Mouse (Mus musculus) ES-E14 (cell line): Measurements from ENCODE around the gene Lbx2. TPM values are rescaled to one million over a fixed set of nuclear protein-coding genes. Genes with fewer than 3 reads are reported as not detected.
A peak's percentile ranks its signal among the peaks of the same experiment; 100 is the strongest.

Experiments used
- DNase-seq: peaks from one replicate; pipeline ENCODE4 v3.0.0-alpha.2; 2013; ENCODE audit warnings: low read depth, low spot score
- H3K27ac ChIP-seq: 2 replicates; pipeline ENCODE4 v1.5.1; 2012; ENCODE audit warnings: low read depth, mild to moderate bottlenecking, low read length, moderate library complexity, mixed read lengths; ENCODE audit not compliant: poor library complexity, insufficient read depth, severe bottlenecking
- H3K36me3 ChIP-seq: 2 replicates; pipeline ENCODE4 v1.6.1; 2012; ENCODE audit warnings: mild to moderate bottlenecking, low read length, moderate library complexity, mixed read lengths; ENCODE audit not compliant: control insufficient read depth, poor library complexity, insufficient read depth, severe bottlenecking
- H3K4me1 ChIP-seq, 2 experiments: fragments of 150-350 bp in 1 of 2; sonication (generic) in 1 of 2; 2 replicates each; pipeline ENCODE4 v1.6.1; 2012; ENCODE audit warnings: low read length in 2 of 2, mild to moderate bottlenecking in 1 of 2, mixed read lengths in 1 of 2; ENCODE audit not compliant: control insufficient read depth in 2 of 2, insufficient read depth in 2 of 2, poor library complexity in 1 of 2
- H3K4me3 ChIP-seq, 2 experiments: fragments of 150-350 bp in 1 of 2; sonication (generic) in 1 of 2; 2 replicates each; pipeline ENCODE4 v1.5.1; 2012; ENCODE audit warnings: low read length in 2 of 2, low read depth in 1 of 2, mild to moderate bottlenecking in 1 of 2, mixed read lengths in 1 of 2; ENCODE audit not compliant: insufficient read depth in 1 of 2, poor library complexity in 1 of 2, severe bottlenecking in 1 of 2
- H3K9ac ChIP-seq: 2 replicates; pipeline ENCODE4 v1.6.1; 2012; ENCODE audit warnings: low read depth, mild to moderate bottlenecking, low read length, mixed read lengths; ENCODE audit not compliant: poor library complexity, insufficient read depth, severe bottlenecking
- H3K9me3 ChIP-seq: fragments of 150-350 bp; sonication (generic); 2 replicates; pipeline ENCODE4 v1.6.1; 2012; ENCODE audit warnings: low read depth, mild to moderate bottlenecking, low read length; ENCODE audit not compliant: control insufficient read depth, insufficient read depth
- CHD2 ChIP-seq: IDR thresholded peaks from 2 replicates; pipeline ENCODE4 v1.6.1; 2014; ENCODE audit warnings: mild to moderate bottlenecking, low read depth, low read length, inconsistent platforms
- HCFC1 ChIP-seq: IDR thresholded peaks from 2 replicates; pipeline ENCODE4 v1.6.1; 2012; ENCODE audit warnings: low read length, inconsistent platforms, borderline replicate concordance; ENCODE audit not compliant: insufficient read depth
- MAFK ChIP-seq: IDR thresholded peaks from 2 replicates; pipeline ENCODE4 v1.6.1; 2014; ENCODE audit warnings: mild to moderate bottlenecking, low read depth, low read length, inconsistent platforms; ENCODE audit not compliant: insufficient read depth
- ZC3H11A ChIP-seq: IDR thresholded peaks from 2 replicates; pipeline ENCODE4 v1.6.1; 2012; ENCODE audit warnings: low read depth, mild to moderate bottlenecking, inconsistent platforms, low read length, borderline replicate concordance
- ZNF384 ChIP-seq: IDR thresholded peaks from 2 replicates; pipeline ENCODE4 v1.6.1; 2012; ENCODE audit warnings: low read depth, low read length, inconsistent platforms
- in situ Hi-C, 2 experiments: fragments of 600-800 bp; cut with MboI; formaldehyde crosslinking; loops; one replicate each; pipeline ENCODE4 v1.15.1; 2025; ENCODE audit warnings: low sequenced_read_pairs in 2 of 2, inconsistent platforms in 1 of 2; ENCODE audit not compliant: unreplicated experiment in 2 of 2
- total RNA-seq: library from RNA; depleted of rRNA; stranded (reverse); fragments of 300-350 nt; gene quantifications from 2 replicates; pipeline ENCODE4 v1.2.3, GENCODE M21; 2012

Gene Lbx2
- total RNA-seq, 1 experiment = 0.62 TPM

GRCm38 (mm10) chr6:83131469-83132034 is 45.4 kb downstream of the Lbx2 start:
- no peaks in the 10 kb centered on the region for H3K9me3 ChIP-seq
- H3K9ac ChIP-seq = no peak overlapping the region
- H3K27ac ChIP-seq = no peak overlapping the region
- TF ChIP-seq HCFC1 = no peak
- no peak for TF ChIP-seq CHD2
- TF ChIP-seq MAFK = no peak
- no peak for TF ChIP-seq ZNF384
- no peak for TF ChIP-seq ZC3H11A
- peaks cover 0 to 3% of the 10 kb centered on the region in 2 experiments; a peak in 2 of 4 replicates for H3K4me1 ChIP-seq
- no peaks in the 10 kb centered on the region for H3K36me3 ChIP-seq
- in situ Hi-C loops = no loop called here
- H3K4me3 ChIP-seq = no peak overlapping the region
- no peak for DNase-seq

GRCm38 (mm10) chr6:83132176-83132919 is 46.2 kb downstream of the Lbx2 start:
- H3K36me3 ChIP-seq = no peaks in the 10 kb centered on the region
- H3K27ac ChIP-seq = no peak overlapping the region
- H3K9me3 ChIP-seq = no peaks in the 10 kb centered on the region
- no peak for TF ChIP-seq ZNF384
- peaks cover 0 to 3% of the 10 kb centered on the region in 2 experiments; a peak in 2 of 4 replicates for H3K4me1 ChIP-seq
- H3K4me3 ChIP-seq = no peak overlapping the region
- no peak overlapping the region for H3K9ac ChIP-seq
- DNase-seq = no peak
- in situ Hi-C loops = no loop called here

GRCm38 (mm10) chr6:83134226-83134625 is 48.1 kb downstream of the Lbx2 start:
- H3K36me3 ChIP-seq = no peaks in the 10 kb centered on the region
- no peak overlapping the region for H3K27ac ChIP-seq
- no peak for DNase-seq
- H3K9ac ChIP-seq = no peak overlapping the region
- no peaks in the 10 kb centered on the region for H3K9me3 ChIP-seq
- H3K4me1 ChIP-seq = peaks cover 3 to 10% of the 10 kb centered on the region in 2 experiments; a peak in 2 of 4 replicates
- no peak for TF ChIP-seq ZNF384
- no peak for TF ChIP-seq ZC3H11A
- no peak for TF ChIP-seq CHD2
- TF ChIP-seq MAFK = no peak
- in situ Hi-C loops = no loop called here
- no peak overlapping the region for H3K4me3 ChIP-seq

GRCm38 (mm10) chr6:83134951-83135513 is 48.9 kb downstream of the Lbx2 start, which contains the start of gene Rtkn:
Gene Rtkn (plus strand): TSS chr6:83135463.
- in situ Hi-C loops = no loop called here
- H3K9me3 ChIP-seq = no peaks in the 10 kb centered on the region
- H3K9ac ChIP-seq = no peak within 1 kb of the TSS
- no peak for DNase-seq
- TF ChIP-seq ZC3H11A (no peak), ZNF384 (no peak), MAFK (no peak), HCFC1 (no peak), CHD2 (no peak)
- H3K4me1 ChIP-seq = peaks cover 3 to 10% of the 10 kb centered on the region in 2 experiments; a peak in 2 of 4 replicates
- no peaks in the 10 kb centered on the region for H3K36me3 ChIP-seq
- H3K4me3 ChIP-seq = peak within 1 kb of the TSS; percentile 26 to 54; a peak in 3 of 4 replicates
- no peak within 1 kb of the TSS for H3K27ac ChIP-seq
